Mouse (Mus musculus) activated CD4-positive, CD25-positive, alpha-beta regulatory T cell (primary cell): ENCODE data around the gene Eif2b5. TPM values are rescaled to one million over a fixed set of nuclear protein-coding genes. Genes with fewer than 3 reads are reported as not detected.

Source experiments
- polyA plus RNA-seq, 2 experiments: library from polyadenylated mRNA; unstranded; fragments of 100-300 nt; shearing (Covaris generic); gene quantifications; one replicate each; pipeline ENCODE4 v1.2.1; 2017

Gene Eif2b5
- polyA plus RNA-seq = 10 to 100 TPM; 73.2 to 74.0 TPM

DNA sequence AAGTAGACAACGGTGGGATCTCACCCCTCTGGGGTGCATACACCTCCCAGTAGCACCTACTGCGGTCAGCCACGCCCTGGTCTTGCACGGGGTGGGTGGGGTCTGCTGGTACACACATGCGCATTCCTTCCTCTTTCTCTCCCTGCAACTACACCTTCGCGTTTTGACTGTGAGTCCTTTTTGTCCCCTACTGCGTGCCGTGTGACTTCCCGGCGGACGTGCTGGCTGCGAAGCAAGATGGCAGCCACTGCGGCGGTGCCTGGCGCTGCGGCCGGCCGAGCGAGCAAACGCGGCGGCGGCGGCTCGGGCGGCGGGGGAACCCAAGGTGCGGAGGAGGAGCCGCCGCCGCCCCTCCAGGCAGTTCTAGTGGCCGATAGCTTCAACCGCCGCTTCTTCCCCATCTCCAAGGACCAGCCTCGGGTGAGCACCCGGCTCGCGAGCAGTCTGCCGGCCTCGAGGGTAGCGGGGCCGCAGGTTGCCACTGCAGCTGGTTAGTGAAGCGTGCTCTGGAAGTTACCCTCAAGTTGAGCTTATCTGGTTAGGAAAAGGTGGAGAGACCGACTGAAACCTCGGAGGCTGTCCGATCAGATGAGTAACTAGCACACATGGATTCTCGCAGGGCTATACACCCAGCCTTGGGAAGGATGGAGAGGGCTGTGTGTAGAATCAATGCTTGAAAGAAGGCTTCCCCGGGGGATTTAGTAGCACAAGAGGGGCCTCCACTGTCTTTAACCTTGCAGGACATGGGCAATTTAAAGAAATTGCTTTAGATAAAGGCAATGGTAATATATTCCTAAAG, at the start of gene Eif2b5:
TSS of gene Eif2b5 (plus strand) at position 141 of the 799 bp plus-strand sequence.

DNA sequence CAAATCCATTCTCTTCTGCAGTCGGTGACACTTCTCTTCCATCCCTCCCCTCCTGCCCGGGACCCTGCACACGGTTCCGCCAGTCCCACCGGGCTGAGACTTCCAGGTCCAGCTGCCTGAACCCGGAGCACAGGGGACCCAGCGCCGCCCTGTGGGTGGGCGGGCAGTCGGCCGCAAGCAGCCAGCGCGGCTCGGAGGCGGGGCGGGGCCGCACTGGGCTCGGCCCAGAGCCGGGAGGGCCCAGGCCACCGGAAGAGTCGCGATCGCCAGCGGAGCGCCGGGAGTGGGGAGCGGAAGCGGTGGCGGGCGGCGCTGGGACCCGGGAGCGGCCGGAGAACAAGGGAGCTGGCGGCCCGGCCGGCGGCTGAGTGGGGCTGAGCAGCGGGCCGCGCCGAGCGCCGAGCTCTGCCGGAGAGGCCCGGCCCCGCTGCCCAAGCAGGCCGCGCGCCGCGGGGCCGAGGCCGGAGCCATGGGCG, 18.1 kb downstream of the Eif2b5 start, which contains the start of gene Dvl3:
TSS of gene Dvl3 (plus strand) at position 257 of the 476 bp plus-strand sequence.

DNA sequence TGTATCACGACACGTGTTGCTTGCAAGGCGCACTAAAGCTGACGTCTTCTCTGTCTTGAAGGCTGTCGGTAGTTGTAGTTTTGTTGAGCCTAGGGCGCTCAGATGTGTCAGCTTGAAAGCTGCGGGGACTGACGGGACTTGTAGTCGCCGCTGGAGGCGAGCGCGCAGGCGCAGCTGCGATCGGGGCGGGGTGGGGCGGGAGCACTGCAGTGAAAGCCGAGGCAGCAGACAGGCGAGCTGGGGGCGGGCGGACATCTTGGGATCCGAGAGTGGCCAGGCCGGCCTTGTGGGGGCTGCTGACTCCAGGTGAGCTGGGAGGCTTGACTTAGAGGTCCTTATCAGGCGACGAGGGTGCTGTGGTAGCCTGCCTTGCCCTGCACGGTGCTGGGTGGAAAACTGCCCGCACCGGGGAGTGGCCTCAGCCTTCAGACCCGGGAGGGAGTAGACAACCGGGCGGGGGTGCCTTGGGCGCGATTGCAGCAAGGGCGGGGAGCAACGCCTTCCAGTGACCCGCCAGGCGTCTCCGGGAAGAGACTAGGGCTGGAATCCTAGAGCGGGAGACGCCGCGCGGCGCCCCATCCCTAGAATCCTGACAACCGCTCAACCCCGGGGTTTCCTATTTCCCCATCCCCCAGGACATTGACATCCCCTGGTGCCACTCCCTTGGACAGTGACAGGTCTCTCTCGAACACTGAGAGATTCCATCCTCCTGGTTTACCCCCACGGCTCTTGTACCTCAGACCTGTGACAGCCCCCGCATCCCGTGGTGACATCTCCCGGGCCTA, 36.9 kb downstream of the Eif2b5 start, which contains the start of gene Ap2m1:
TSS of gene Ap2m1 (plus strand) at position 183 of the 785 bp plus-strand sequence.

DNA sequence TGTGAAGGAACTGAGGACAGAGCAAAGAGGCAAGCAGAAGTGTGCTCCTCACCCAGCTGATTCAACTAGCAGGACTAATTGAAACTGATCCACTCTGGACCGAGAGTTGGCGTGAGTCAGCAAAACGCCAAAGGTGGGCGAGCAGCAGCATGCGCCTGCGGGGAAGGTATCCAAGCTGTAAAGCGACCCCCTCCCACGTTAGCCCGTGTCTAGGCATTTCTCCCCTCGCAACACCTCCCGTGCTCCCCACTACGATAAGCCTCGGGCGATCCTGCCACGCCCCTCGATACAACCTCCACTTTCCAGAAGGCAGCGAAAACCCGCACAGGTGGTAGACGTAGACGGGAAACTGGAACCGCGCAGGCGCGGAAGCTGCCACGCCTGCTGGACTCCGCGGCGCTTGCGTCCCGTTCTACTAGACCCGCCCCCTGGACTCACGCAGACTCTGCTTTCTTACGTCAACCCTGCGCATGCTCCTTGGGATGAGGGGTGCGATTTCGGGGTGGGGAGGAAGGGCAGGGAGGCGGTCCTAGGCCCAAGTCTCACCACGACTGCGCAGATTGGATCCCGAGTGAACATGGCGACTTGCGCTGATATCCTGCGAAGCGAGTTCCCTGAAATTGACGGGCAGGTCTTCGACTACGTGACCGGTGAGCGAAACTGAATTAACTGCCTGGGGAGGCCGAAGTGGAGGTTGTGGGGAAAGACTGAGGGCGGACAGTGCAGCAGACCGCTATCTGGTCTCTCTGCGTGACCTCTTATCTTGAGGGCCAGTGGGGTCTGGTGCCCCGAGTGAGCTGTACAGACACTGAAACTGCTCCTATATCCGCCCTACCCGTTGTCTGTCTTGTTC, 49.7 kb downstream of the Eif2b5 start, which contains the start of gene Abcf3:
TSS of gene Abcf3 (plus strand) at position 482 of the 853 bp plus-strand sequence.

Other genes with a start within 250 kb of the Eif2b5 start
- gene Parl, start 196.4 kb upstream of the Eif2b5 start, polyA plus RNA-seq = 10 to 100 TPM; 71.3 to 96.9 TPM
- gene Cyp2ab1, start 173.4 kb upstream of the Eif2b5 start, polyA plus RNA-seq = not detected
- gene Abcc5, start 72.4 kb upstream of the Eif2b5 start, polyA plus RNA-seq = 10 to 100 TPM; 16.2 to 19.3 TPM
- 10 to 100 TPM; 20.9 to 22.7 TPM for gene Dvl3, start 18.2 kb downstream of the Eif2b5 start, polyA plus RNA-seq
- gene Ap2m1, start 36.7 kb downstream of the Eif2b5 start, polyA plus RNA-seq = 100 to 1,000 TPM; 411 to 418 TPM
- gene Abcf3, start 49.8 kb downstream of the Eif2b5 start, polyA plus RNA-seq = 10 to 100 TPM; 49.6 to 52.3 TPM
- gene Vwa5b2, start 90.7 kb downstream of the Eif2b5 start, polyA plus RNA-seq = not detected
- 10 to 100 TPM; 13.8 to 23.8 TPM for gene Eef1akmt4, start 112.8 kb downstream of the Eif2b5 start, polyA plus RNA-seq
- under 1 TPM in 1 of 2 experiments, not detected in 1; 0.13 TPM for gene Gm49333, start 112.8 kb downstream of the Eif2b5 start, polyA plus RNA-seq
- gene Alg3, start 112.9 kb downstream of the Eif2b5 start, polyA plus RNA-seq = 10 to 100 TPM; 36.7 to 37.5 TPM
- gene Camk2n2, start 122.5 kb downstream of the Eif2b5 start, polyA plus RNA-seq = under 1 TPM; 0.14 to 0.41 TPM
- gene Ece2, start 131.0 kb downstream of the Eif2b5 start, polyA plus RNA-seq = under 1 TPM in 1 of 2 experiments, not detected in 1; 0.07 TPM
- gene Psmd2, start 152.8 kb downstream of the Eif2b5 start, polyA plus RNA-seq = 100 to 1,000 TPM; 225 to 261 TPM
- gene Eif4g1, start 169.5 kb downstream of the Eif2b5 start, polyA plus RNA-seq = 100 to 1,000 TPM in 1 of 2 experiments, 10 to 100 TPM in 1; 81.8 to 105 TPM
- gene Fam131a, start 194.4 kb downstream of the Eif2b5 start, polyA plus RNA-seq = 1 to 10 TPM in 1 of 2 experiments, under 1 TPM in 1; 0.67 to 2.9 TPM
- gene Polr2h, start 218.8 kb downstream of the Eif2b5 start, polyA plus RNA-seq = 10 to 100 TPM; 50.0 to 67.7 TPM
- 1 to 10 TPM; 2.7 to 3.2 TPM for gene Clcn2, start 218.9 kb downstream of the Eif2b5 start, polyA plus RNA-seq
- not detected for gene Chrd, start 234.3 kb downstream of the Eif2b5 start, polyA plus RNA-seq
- gene Thpo, start 235.7 kb downstream of the Eif2b5 start, polyA plus RNA-seq = under 1 TPM; 0.10 to 0.24 TPM